Mouse (Mus musculus) E14TG2a.4 (cell line): ENCODE measurements around the gene 2410015M20Rik.

Source experiments
- H3K27me3 ChIP-seq: 2 replicates; pipeline ENCODE4 v1.6.1; 2014; ENCODE audit warnings: low read length, control low read depth; ENCODE audit not compliant: insufficient read depth
- H3K36me3 ChIP-seq: 2 replicates; pipeline ENCODE4 v1.6.1; 2014; ENCODE audit warnings: low read length, control low read depth; ENCODE audit not compliant: insufficient read depth
- H3K4me1 ChIP-seq: replicated peaks from 2 replicates; pipeline ENCODE4 v1.6.1; 2014; ENCODE audit warnings: low read depth, low read length, control low read depth
- H3K4me3 ChIP-seq: replicated peaks from 2 replicates; pipeline ENCODE4 v1.5.1; 2014; ENCODE audit warnings: mild to moderate bottlenecking, low read length
- H3K9me3 ChIP-seq: 2 replicates; pipeline ENCODE4 v1.6.1; 2014; ENCODE audit warnings: low read length, control low read depth
- CTCF ChIP-seq: conservative IDR thresholded peaks from 2 replicates; pipeline ENCODE4 v1.5.1; 2014; ENCODE audit warnings: low read length
- NANOG ChIP-seq: IDR thresholded peaks from 2 replicates; pipeline ENCODE4 v1.6.1; 2014; ENCODE audit warnings: borderline replicate concordance, low read length, mixed read lengths
- POU5F1 ChIP-seq: IDR thresholded peaks from 2 replicates; pipeline ENCODE4 v1.6.1; 2014; ENCODE audit warnings: low read length, borderline replicate concordance

2410015M20Rik gene

DNA sequence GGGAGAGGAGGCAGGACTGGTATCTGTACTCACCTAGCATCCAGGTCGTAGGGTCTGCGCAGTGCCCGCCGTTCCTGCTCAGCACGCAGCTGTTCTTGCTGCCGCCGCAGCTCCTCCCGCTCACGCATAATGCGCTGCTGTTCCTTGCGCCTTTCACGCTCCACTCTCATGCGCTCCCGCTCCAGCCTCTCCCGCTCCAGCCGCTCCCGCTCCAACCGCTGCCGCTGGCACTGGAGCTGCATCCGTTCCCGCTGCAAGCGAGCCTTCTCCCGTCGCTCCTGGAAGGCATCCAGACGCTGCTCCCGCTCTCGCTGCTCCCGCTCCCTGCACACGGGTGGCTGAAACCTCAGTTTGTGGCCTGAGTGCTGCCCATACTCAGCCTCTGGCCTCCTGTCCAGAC lies 43.3 kb downstream of the 2410015M20Rik start:
- TF ChIP-seq POU5F1 (no peak), CTCF (no peak), NANOG (no peak)
- Histone ChIP-seq H3K4me1 (peaks cover 40% of the 10 kb centered on the region), H3K36me3 (peaks cover 100% of the 10 kb centered on the region), H3K27me3 (no peaks in the 10 kb centered on the region), H3K4me3 (peak overlapping the region; percentile 37), H3K9me3 (no peaks in the 10 kb centered on the region)

GRCm38 (mm10) chr17:56561866-56562265 lies 47.7 kb downstream of the 2410015M20Rik start:
- no peak for TF ChIP-seq NANOG
- no peak for TF ChIP-seq CTCF
- TF ChIP-seq POU5F1 = no peak
- H3K9me3 ChIP-seq = no peaks in the 10 kb centered on the region
- H3K36me3 ChIP-seq = peaks cover 79% of the 10 kb centered on the region

GRCm38 (mm10) chr17:56560131-56560530 lies 49.4 kb downstream of the 2410015M20Rik start:
- peaks cover 62% of the 10 kb centered on the region for H3K36me3 ChIP-seq
- TF ChIP-seq POU5F1 (no peak), CTCF (no peak), NANOG (no peak)
- no peaks in the 10 kb centered on the region for H3K27me3 ChIP-seq
- H3K9me3 ChIP-seq = no peaks in the 10 kb centered on the region
- H3K4me3 ChIP-seq = no peak overlapping the region
- peaks cover 32% of the 10 kb centered on the region for H3K4me1 ChIP-seq

More at GRCm38 (mm10) chr17:56561866-56562265, 47.7 kb downstream of the 2410015M20Rik start:
- Histone ChIP-seq H3K27me3 (no peaks in the 10 kb centered on the region), H3K4me1 (peaks cover 28% of the 10 kb centered on the region), H3K4me3 (no peak overlapping the region)

DNA sequence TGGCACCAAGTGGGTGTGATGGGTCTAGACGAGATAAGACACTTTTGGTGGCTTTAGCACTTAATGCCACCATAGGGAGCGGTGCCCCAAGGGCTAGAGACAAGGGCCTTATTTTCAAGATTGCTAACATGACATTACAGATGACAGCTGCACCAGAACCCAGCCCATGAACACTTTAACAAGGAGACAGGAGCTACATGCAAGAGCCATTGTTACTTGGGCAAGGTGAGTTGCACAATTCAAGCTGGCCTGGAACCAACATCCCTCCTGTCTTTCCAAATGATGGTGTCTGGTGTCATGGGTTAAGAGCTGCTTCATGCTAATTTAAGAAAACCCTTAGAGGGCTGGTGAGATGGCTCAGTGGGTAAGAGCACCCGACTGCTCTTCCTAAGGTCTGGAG lies 50.2 kb downstream of the 2410015M20Rik start:
- H3K4me3 ChIP-seq = no peak overlapping the region
- no peaks in the 10 kb centered on the region for H3K9me3 ChIP-seq
- peaks cover 40% of the 10 kb centered on the region for H3K4me1 ChIP-seq
- H3K27me3 ChIP-seq = no peaks in the 10 kb centered on the region
- H3K36me3 ChIP-seq = peaks cover 55% of the 10 kb centered on the region
- TF ChIP-seq NANOG (no peak), CTCF (no peak), POU5F1 (no peak)

DNA sequence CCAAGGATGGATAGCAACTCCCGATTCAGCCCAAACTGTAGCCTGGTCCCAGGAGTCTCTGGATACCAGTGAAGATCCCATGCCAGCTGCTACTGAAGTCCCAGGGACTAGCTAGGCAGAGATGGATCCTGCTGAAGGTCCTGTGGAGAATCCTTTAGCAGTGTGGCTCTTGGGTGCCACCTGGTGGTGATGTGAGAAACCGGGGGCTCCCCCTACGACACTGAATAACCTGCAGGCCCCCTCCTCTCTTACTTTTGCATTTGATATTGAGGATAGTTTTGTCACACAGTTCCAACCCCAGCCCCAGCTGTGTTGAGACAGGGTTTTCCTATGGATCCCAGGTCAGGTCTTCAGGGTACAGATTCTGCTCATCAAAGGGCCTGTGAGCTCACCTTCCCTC lies 51.1 kb downstream of the 2410015M20Rik start:
- H3K4me3 ChIP-seq = no peak overlapping the region
- TF ChIP-seq CTCF = peak; percentile 97
- no peak for TF ChIP-seq NANOG
- H3K27me3 ChIP-seq = no peaks in the 10 kb centered on the region
- peaks cover 45% of the 10 kb centered on the region for H3K36me3 ChIP-seq
- H3K4me1 ChIP-seq = peaks cover 41% of the 10 kb centered on the region
- H3K9me3 ChIP-seq = no peaks in the 10 kb centered on the region
